Mouse (Mus musculus): ENCODE measurements around the gene Nsrp1.

GRCm38 (mm10) chr11:76997305-76997704 is 80.9 kb downstream of the Nsrp1 start:
- TF ChIP-seq CTCF (IDR thresholded peaks at IDR 0.05; ENCODE audit: borderline replicate concordance, extremely low read depth, insufficient read depth, insufficient read length) (peak; percentile 80), POLR2A (IDR thresholded peaks at IDR 0.05; ENCODE audit: borderline replicate concordance, extremely low read depth, insufficient read depth, insufficient read length, poor library complexity, severe bottlenecking) (no peak)
